Mouse (Mus musculus) lung, adult 2 months (tissue): ENCODE measurements around the gene Lrrc61.

Experiments used
- CTCF ChIP-seq: fragments of 200-500 bp; IDR thresholded peaks from 2 replicates; pipeline ENCODE4 v1.5.1; 2011; ENCODE audit warnings: mild to moderate bottlenecking, low read length, control low read depth; ENCODE audit not compliant: insufficient read depth
- POLR2A ChIP-seq: fragments of 200-500 bp; IDR thresholded peaks from 2 replicates; pipeline ENCODE4 v1.6.1; 2011; ENCODE audit warnings: low read depth, mild to moderate bottlenecking, control low read depth, low read length, borderline replicate concordance; ENCODE audit errors: extremely low read depth

- TF ChIP-seq CTCF: no peak
- TF ChIP-seq POLR2A: no peak
Measured at GRCm38 (mm10) chr6:48578736-48579135, 24.1 kb downstream of the Lrrc61 start.
